Mouse (Mus musculus): Measurements from ENCODE around the gene Pkdcc. TPM values are rescaled to one million over a fixed set of nuclear protein-coding genes. Genes with fewer than 3 reads are reported as not detected.

The Pkdcc gene
- polyA plus RNA-seq, 1 experiment from 2014 or later = 18.7 TPM

DNA sequence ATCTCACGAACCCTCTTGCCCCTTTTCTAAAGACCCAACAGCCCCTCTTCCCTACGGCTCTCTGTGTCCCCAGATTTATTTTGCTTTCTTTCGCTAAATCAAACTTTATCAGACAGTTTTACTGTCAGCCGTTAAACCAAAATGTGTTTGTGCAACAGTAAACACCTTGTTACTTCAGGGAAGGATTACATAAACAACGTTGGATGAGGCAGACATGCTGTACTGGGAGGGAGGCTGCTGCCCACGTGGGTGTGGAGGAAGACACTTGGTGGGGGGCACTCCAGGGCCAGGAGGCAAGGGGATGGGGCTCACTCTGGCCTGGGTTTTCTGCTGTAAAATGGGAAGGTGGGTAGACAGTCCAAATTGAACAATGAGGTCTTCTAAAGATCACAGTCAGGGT lies 32.3 kb upstream of the Pkdcc start:
- ATAC-seq = no peak
- Histone ChIP-seq H3K4me2 (ENCODE audit: low read depth, low read length) (no peak overlapping the region), H3K4me1 (ENCODE audit: control insufficient read depth, insufficient read depth, low read length) (peaks cover 7% of the 10 kb centered on the region; the same call in 1 of the 2 replicates), H3K9ac (ENCODE audit: low read depth, low read length) (no peak overlapping the region), H3K27ac (ENCODE audit: low read length) (no peak overlapping the region), H3K27me3 (replicated peaks; ENCODE audit: control insufficient read depth, insufficient read depth, low read length) (no peaks in the 10 kb centered on the region), H3K9me3 (ENCODE audit: control insufficient read depth, low read length) (no peaks in the 10 kb centered on the region), H3K4me3 (ENCODE audit: low read length) (no peak overlapping the region), H3K36me3 (ENCODE audit: control insufficient read depth, insufficient read depth, low read length) (no peaks in the 10 kb centered on the region)
- 58% methylated on average over 6 of the region's 6 CpGs for WGBS

- no peak overlapping the region for H3K4me3 ChIP-seq (ENCODE audit: low read length)
- 59% methylated on average over 11 of the region's 11 CpGs for WGBS
- no peaks in the 10 kb centered on the region; the same call in 1 of the 2 replicates for H3K4me1 ChIP-seq (ENCODE audit: control insufficient read depth, insufficient read depth, low read length)
- no peaks in the 10 kb centered on the region for H3K27me3 ChIP-seq (replicated peaks; ENCODE audit: control insufficient read depth, insufficient read depth, low read length)
- ATAC-seq = no peak
- no peak overlapping the region for H3K27ac ChIP-seq (ENCODE audit: low read length)
- H3K4me2 ChIP-seq (ENCODE audit: low read depth, low read length) = no peak overlapping the region
- no peak overlapping the region for H3K9ac ChIP-seq (ENCODE audit: low read depth, low read length)
- no peaks in the 10 kb centered on the region for H3K36me3 ChIP-seq (ENCODE audit: control insufficient read depth, insufficient read depth, low read length)
- H3K9me3 ChIP-seq (ENCODE audit: control insufficient read depth, low read length) = no peaks in the 10 kb centered on the region
Observed at GRCm38 (mm10) chr17:83187751-83188565, 27.1 kb upstream of the Pkdcc start.

DNA sequence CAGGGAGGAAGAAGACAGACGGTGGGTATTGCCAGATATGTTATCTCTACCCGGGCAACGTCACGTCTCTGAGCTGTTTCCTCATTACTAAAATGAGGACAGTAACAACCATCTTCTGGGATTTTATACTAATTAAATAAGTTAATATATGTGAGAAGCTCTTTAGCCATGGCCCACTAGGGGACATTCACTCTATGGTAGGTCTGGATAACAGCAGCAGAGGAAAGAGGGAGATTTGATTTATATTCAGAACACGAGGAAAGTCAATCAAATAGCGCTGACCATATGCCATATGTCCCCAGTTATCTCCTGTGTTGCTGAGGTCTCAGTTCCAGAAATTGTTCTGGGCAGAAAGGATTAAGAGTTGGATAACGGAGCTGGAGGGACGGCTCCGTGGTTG lies 24.3 kb upstream of the Pkdcc start:
- WGBS = 79% methylated on average over 9 of the region's 9 CpGs
- Histone ChIP-seq H3K4me1 (ENCODE audit: control insufficient read depth, insufficient read depth, low read length) (no peaks in the 10 kb centered on the region), H3K9ac (ENCODE audit: low read depth, low read length) (no peak overlapping the region), H3K4me2 (ENCODE audit: low read depth, low read length) (no peak overlapping the region), H3K27ac (ENCODE audit: low read length) (no peak overlapping the region), H3K27me3 (replicated peaks; ENCODE audit: control insufficient read depth, insufficient read depth, low read length) (no peaks in the 10 kb centered on the region), H3K36me3 (ENCODE audit: control insufficient read depth, insufficient read depth, low read length) (no peaks in the 10 kb centered on the region), H3K9me3 (ENCODE audit: control insufficient read depth, low read length) (no peaks in the 10 kb centered on the region), H3K4me3 (ENCODE audit: low read length) (no peak overlapping the region)
- no peak for ATAC-seq

DNA sequence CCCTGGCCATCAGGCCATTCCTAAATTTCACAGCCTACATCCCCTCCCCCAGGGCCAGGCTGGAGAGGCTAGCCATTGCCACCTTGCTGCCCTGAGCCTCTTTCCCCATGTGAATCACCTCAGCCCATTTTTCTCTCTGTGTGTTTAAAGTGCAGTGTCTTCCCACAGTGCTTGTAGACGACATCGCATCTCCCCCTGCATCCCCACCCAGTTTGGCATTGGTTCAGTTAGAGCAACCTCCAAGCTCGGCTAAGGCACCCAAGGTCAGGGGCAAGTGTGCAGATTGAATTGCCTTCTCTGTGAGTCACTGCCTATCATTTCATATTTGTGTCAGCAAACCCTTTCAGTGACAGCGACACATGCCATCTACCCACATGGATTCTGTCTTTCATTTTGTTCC lies 20.6 kb upstream of the Pkdcc start:
- Histone ChIP-seq H3K4me3 (ENCODE audit: low read length) (no peak overlapping the region), H3K9me3 (ENCODE audit: control insufficient read depth, low read length) (no peaks in the 10 kb centered on the region), H3K27ac (ENCODE audit: low read length) (no peak overlapping the region), H3K27me3 (replicated peaks; ENCODE audit: control insufficient read depth, insufficient read depth, low read length) (no peaks in the 10 kb centered on the region), H3K9ac (ENCODE audit: low read depth, low read length) (no peak overlapping the region), H3K4me1 (ENCODE audit: control insufficient read depth, insufficient read depth, low read length) (peaks cover 6% of the 10 kb centered on the region), H3K36me3 (ENCODE audit: control insufficient read depth, insufficient read depth, low read length) (no peaks in the 10 kb centered on the region), H3K4me2 (ENCODE audit: low read depth, low read length) (no peak overlapping the region)
- WGBS = 77% methylated on average over 4 of the region's 4 CpGs
- no peak for ATAC-seq

GRCm38 (mm10) chr17:83197361-83197923 lies 17.6 kb upstream of the Pkdcc start:
- Histone ChIP-seq H3K9me3 (ENCODE audit: control insufficient read depth, low read length) (no peaks in the 10 kb centered on the region), H3K27me3 (replicated peaks; ENCODE audit: control insufficient read depth, insufficient read depth, low read length) (no peaks in the 10 kb centered on the region), H3K4me1 (ENCODE audit: control insufficient read depth, insufficient read depth, low read length) (peaks cover 14% of the 10 kb centered on the region), H3K27ac (ENCODE audit: low read length) (peak overlapping the region; percentile 12; the same call in 1 of the 2 replicates), H3K4me2 (ENCODE audit: low read depth, low read length) (no peak overlapping the region), H3K4me3 (ENCODE audit: low read length) (no peak overlapping the region), H3K36me3 (ENCODE audit: control insufficient read depth, insufficient read depth, low read length) (no peaks in the 10 kb centered on the region), H3K9ac (ENCODE audit: low read depth, low read length) (no peak overlapping the region)
- peak; percentile 67 for ATAC-seq
- WGBS = 47% methylated on average over 4 of the region's 4 CpGs

DNA sequence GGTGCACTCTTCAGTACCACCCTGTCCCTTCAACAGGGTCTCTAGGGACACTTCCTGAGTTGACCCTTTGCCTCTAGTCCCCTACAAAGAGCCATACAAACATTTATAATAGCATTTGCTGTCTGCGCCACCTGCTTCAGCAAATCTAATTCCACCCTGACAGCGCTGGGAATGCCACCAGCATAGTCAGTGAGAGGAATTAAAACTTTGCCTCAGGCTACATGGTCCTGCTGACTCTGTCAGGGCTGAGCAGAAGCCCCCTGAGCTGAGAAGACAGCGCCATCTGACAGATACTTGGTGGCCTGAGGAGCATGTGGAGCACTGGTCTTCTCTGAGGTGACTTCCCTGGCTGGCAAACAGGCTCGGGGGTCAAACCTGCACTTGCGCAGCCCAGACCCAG lies 14.6 kb upstream of the Pkdcc start:
- no peaks in the 10 kb centered on the region for H3K9me3 ChIP-seq (ENCODE audit: control insufficient read depth, low read length)

GRCm38 (mm10) chr17:83201257-83201656 lies 13.8 kb upstream of the Pkdcc start:
- no peak overlapping the region for H3K4me2 ChIP-seq (ENCODE audit: low read depth, low read length)
- H3K27ac ChIP-seq (ENCODE audit: low read length) = no peak overlapping the region
- peaks cover 14% of the 10 kb centered on the region for H3K4me1 ChIP-seq (ENCODE audit: control insufficient read depth, insufficient read depth, low read length)
- no peaks in the 10 kb centered on the region for H3K9me3 ChIP-seq (ENCODE audit: control insufficient read depth, low read length)
- H3K36me3 ChIP-seq (ENCODE audit: control insufficient read depth, insufficient read depth, low read length) = no peaks in the 10 kb centered on the region
- ATAC-seq = no peak
- H3K4me3 ChIP-seq (ENCODE audit: low read length) = no peak overlapping the region
- H3K9ac ChIP-seq (ENCODE audit: low read depth, low read length) = no peak overlapping the region
- H3K27me3 ChIP-seq (replicated peaks; ENCODE audit: control insufficient read depth, insufficient read depth, low read length) = no peaks in the 10 kb centered on the region
- 50% methylated on average over 6 of the region's 6 CpGs for WGBS

More for the DNA sequence above, 14.6 kb upstream of the Pkdcc start:
- ATAC-seq = no peak
- Histone ChIP-seq H3K4me1 (ENCODE audit: control insufficient read depth, insufficient read depth, low read length) (peaks cover 14% of the 10 kb centered on the region), H3K27me3 (replicated peaks; ENCODE audit: control insufficient read depth, insufficient read depth, low read length) (no peaks in the 10 kb centered on the region), H3K4me3 (ENCODE audit: low read length) (no peak overlapping the region), H3K36me3 (ENCODE audit: control insufficient read depth, insufficient read depth, low read length) (no peaks in the 10 kb centered on the region), H3K9ac (ENCODE audit: low read depth, low read length) (no peak overlapping the region), H3K4me2 (ENCODE audit: low read depth, low read length) (no peak overlapping the region), H3K27ac (ENCODE audit: low read length) (no peak overlapping the region)
- WGBS = 88% methylated on average over 5 of the region's 5 CpGs

- H3K4me2 ChIP-seq (ENCODE audit: low read depth, low read length) = no peak overlapping the region
- no peaks in the 10 kb centered on the region for H3K27me3 ChIP-seq (replicated peaks; ENCODE audit: control insufficient read depth, insufficient read depth, low read length)
- H3K27ac ChIP-seq (ENCODE audit: low read length) = no peak overlapping the region
- peaks cover 11% of the 10 kb centered on the region for H3K4me1 ChIP-seq (ENCODE audit: control insufficient read depth, insufficient read depth, low read length)
- 64% methylated on average over 8 of the region's 8 CpGs for WGBS
- 0 out of 2 replicates have a peak, but pooled peaks have one; percentile 9 for ATAC-seq
- no peak overlapping the region for H3K9ac ChIP-seq (ENCODE audit: low read depth, low read length)
- no peak overlapping the region for H3K4me3 ChIP-seq (ENCODE audit: low read length)
- no peaks in the 10 kb centered on the region for H3K9me3 ChIP-seq (ENCODE audit: control insufficient read depth, low read length)
- no peaks in the 10 kb centered on the region for H3K36me3 ChIP-seq (ENCODE audit: control insufficient read depth, insufficient read depth, low read length)
Observed at GRCm38 (mm10) chr17:83203692-83204383, 11.3 kb upstream of the Pkdcc start.

DNA sequence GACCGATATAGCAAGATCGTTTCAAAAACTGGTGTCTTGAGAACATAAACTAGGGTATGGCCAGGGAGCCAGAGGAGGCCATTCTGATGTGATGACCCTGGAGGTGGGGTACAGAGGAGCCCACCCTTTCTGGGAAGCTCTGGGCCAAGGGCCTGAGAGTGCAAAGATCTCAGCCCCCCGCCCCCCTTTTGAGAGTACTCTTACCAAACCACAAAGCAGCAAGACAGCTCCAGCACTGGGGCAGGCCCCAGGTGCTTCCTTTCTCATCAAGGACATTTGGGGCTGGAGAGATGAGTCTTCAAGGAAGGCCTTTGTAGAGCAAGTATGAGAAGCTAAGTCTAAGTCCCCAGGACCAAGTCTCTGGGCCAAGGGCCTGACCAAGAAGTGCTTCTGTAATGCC lies 7.8 kb upstream of the Pkdcc start:
- no peaks in the 10 kb centered on the region for H3K4me1 ChIP-seq (ENCODE audit: control insufficient read depth, insufficient read depth, low read length)
- WGBS = 89% methylated on average over 3 of the region's 3 CpGs

More for the DNA sequence above, 7.8 kb upstream of the Pkdcc start:
- H3K27me3 ChIP-seq (replicated peaks; ENCODE audit: control insufficient read depth, insufficient read depth, low read length) = no peaks in the 10 kb centered on the region; the same call in 1 of the 2 replicates
- H3K36me3 ChIP-seq (ENCODE audit: control insufficient read depth, insufficient read depth, low read length) = no peaks in the 10 kb centered on the region
- H3K4me3 ChIP-seq (ENCODE audit: low read length) = no peak overlapping the region
- no peak overlapping the region for H3K9ac ChIP-seq (ENCODE audit: low read depth, low read length)
- no peak for ATAC-seq
- no peak overlapping the region for H3K27ac ChIP-seq (ENCODE audit: low read length)
- H3K4me2 ChIP-seq (ENCODE audit: low read depth, low read length) = no peak overlapping the region
- H3K9me3 ChIP-seq (ENCODE audit: control insufficient read depth, low read length) = no peaks in the 10 kb centered on the region

All from intestine, embryonic 16.5 days (tissue).